Mouse (Mus musculus) neural tube, embryonic 10.5 days (tissue): ENCODE results near the gene Dnttip2.

ENCODE experiments used
- DNase-seq: peaks from one replicate; pipeline ENCODE4 v3.0.0-alpha.2; 2017; ENCODE audit warnings: low spot score; ENCODE audit errors: extremely low spot score

The Dnttip2 gene

GRCm38 (mm10) chr3:122324528-122324927 lies 50.3 kb downstream of the Dnttip2 start:
- DNase-seq: no peak

GRCm38 (mm10) chr3:122330484-122330883 lies 56.3 kb downstream of the Dnttip2 start:
- no peak for DNase-seq

- DNase-seq: no peak
Measured at GRCm38 (mm10) chr3:122333493-122333892, 59.3 kb downstream of the Dnttip2 start.

- no peak for DNase-seq
Measured at GRCm38 (mm10) chr3:122333902-122334301, 59.7 kb downstream of the Dnttip2 start.

GRCm38 (mm10) chr3:122334375-122334774 lies 60.2 kb downstream of the Dnttip2 start:
- no peak for DNase-seq
